Mouse (Mus musculus): ENCODE measurements around the gene Gabrr3.

DNA sequence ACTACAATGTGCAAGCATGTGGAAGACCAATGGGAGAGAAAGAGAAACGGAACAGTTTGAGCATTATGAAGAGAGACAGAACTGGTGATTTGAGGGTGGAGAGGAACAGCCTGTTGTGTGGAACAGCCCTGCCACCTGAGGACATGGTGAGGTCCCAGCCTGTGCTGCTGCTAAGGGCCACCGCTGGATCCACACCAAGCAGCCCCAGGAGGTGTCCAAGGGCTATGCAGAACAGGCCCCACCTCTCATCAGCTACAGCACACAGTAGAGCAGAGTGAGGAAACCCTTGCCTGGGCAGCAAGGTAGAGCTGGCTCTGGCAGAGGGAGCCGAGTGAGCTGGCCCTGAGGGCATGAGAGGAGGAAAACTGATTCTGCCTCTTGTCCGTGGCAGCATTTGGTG is 5.1 kb upstream of the Gabrr3 start:
- TF ChIP-seq CTCF (IDR thresholded peaks at IDR 0.05; ENCODE audit: extremely low read depth, insufficient read length, insufficient replicate concordance, low read depth, low read length) = no peak
- TF ChIP-seq POLR2A (IDR thresholded peaks at IDR 0.05; ENCODE audit: low read depth, low read length) = no peak
